Mouse (Mus musculus): Measurements from ENCODE around the gene Dpm2.

DNA sequence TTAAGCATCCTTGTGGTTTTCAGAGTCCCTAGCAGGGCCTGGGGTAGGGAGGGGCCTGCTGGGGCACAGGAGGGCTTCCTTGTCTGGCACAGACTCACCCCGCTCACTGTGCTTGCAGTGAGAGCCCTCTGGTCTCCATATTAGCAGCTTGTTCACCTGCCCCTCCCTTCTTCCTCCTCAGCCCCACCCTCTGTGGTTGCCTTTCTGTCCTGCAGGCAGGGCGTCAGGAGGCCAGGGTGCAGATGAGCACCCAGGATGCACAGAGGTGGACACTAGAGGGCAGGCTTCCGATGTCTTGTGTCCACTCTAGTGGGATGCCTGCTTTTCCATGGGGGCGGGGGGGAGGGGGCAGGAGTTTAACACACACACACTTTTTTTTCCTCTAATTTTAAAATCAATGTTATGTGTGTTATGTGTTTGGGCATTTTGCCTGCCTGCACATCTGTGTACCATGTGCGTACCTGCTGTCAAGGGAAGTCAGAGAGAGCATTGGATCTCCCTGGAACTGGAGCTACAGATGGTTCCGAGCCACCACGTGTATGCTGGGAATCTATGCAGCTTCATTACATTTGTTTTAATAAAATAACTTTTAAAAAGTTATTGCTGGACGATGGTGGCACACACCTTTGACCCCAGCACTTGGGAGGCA, 30.9 kb downstream of the Dpm2 start:
- peak; percentile 62; the same call in 1 of the 2 replicates for TF ChIP-seq CTCF (IDR thresholded peaks at IDR 0.05; ENCODE audit: borderline replicate concordance, insufficient read depth, low read depth, low read length)
- no peak for TF ChIP-seq POLR2A (IDR thresholded peaks at IDR 0.05; ENCODE audit: borderline replicate concordance, insufficient read depth, low read length)

Data from cerebellum, adult 2 months (tissue).